Mouse (Mus musculus): Measurements from ENCODE around the gene Gm28305.

GRCm38 (mm10) chr9:104106930-104107329, 66.5 kb downstream of the Gm28305 start:
- TF ChIP-seq CTCF (IDR thresholded peaks at IDR 0.05; ENCODE audit: low read depth) (no peak), EP300 (IDR thresholded peaks at IDR 0.05; ENCODE audit: low read depth) (no peak)
